Comparison of ENCODE assay signal across 19 mouse cellular contexts in genomic region chr7:82235486-82235885, GRCm38 (mm10).
DNase-seq lines count a peak whose midpoint lies in the region; ATAC-seq and TF ChIP-seq lines count a peak whose summit lies in the region.
"Had no signal": no experiment of that assay in that cellular context is flagged by ENCODE, and none has a peak within 500 bp of the region (broad histone marks: within the 10 kb centered on the region; RNA-seq: fewer than 3 reads in every experiment).

No protein-coding gene starts in this region.

- no peak for TF ChIP-seq CTCF in heart, postnatal 0 days (IDR thresholded peaks at IDR 0.05; ENCODE audit: low read depth)
- TF ChIP-seq CTCF in ES-Bruce4 (IDR thresholded peaks at IDR 0.05; ENCODE audit: low read depth, low read length), result no peak

- peak overlapping the region; percentile 34; the same call in 1 of the 2 replicates for H3K27ac ChIP-seq in heart, postnatal 0 days (ENCODE audit: low read depth)
- no peak overlapping the region for H3K27ac ChIP-seq in heart, embryonic 12.5 days (ENCODE audit: poor library complexity, severe bottlenecking)
- H3K27ac ChIP-seq in ES-Bruce4 (ENCODE audit: insufficient read depth, low read length), result peak overlapping the region; percentile 85
- H3K27ac ChIP-seq: embryonic facial prominence, embryonic 10.5 days; forebrain, embryonic 13.5 days; hindbrain, embryonic 15.5 days had no signal

- no peak overlapping the region for H3K9ac ChIP-seq in heart, postnatal 0 days (replicated peaks; ENCODE audit: low read depth, low read length)
- no peak overlapping the region for H3K9ac ChIP-seq in heart, embryonic 12.5 days
- 0 out of 2 replicates have a peak overlapping the region, but pooled peaks have one; percentile 35 for H3K9ac ChIP-seq in ES-Bruce4 (ENCODE audit: low read depth, poor library complexity, severe bottlenecking)
- H3K9ac ChIP-seq: forebrain, embryonic 13.5 days; hindbrain, embryonic 15.5 days had no signal

- no peak for TF ChIP-seq EP300 in heart, postnatal 0 days (IDR thresholded peaks at IDR 0.05; ENCODE audit: low read depth)
- TF ChIP-seq EP300 in ES-Bruce4 (IDR thresholded peaks at IDR 0.05; ENCODE audit: insufficient read depth, low read depth, low read length), result no peak

- WGBS in heart, postnatal 0 days, result 57% methylated on average over 9 of the region's 9 CpGs
- 71% methylated on average over 9 of the region's 9 CpGs for WGBS in heart, embryonic 12.5 days

- no peaks in the 10 kb centered on the region for H3K9me3 ChIP-seq in heart, postnatal 0 days (replicated peaks; ENCODE audit: control insufficient read depth, low read length)
- no peaks in the 10 kb centered on the region for H3K9me3 ChIP-seq in heart, embryonic 12.5 days (replicated peaks)
- H3K9me3 ChIP-seq in ES-Bruce4 (replicated peaks; ENCODE audit: control insufficient read depth, insufficient read depth, low read length, poor library complexity, severe bottlenecking), result 0 out of 2 replicates have a peak, but pooled peaks cover 4% of the 10 kb centered on the region
- H3K9me3 ChIP-seq: embryonic facial prominence, embryonic 10.5 days; forebrain, embryonic 13.5 days; hindbrain, embryonic 15.5 days had no signal

- ATAC-seq in heart, postnatal 0 days (ENCODE audit: insufficient read depth, low read depth), result no peak
- ATAC-seq in heart, embryonic 12.5 days (ENCODE audit: insufficient number of reproducible peaks, low FRiP score), result no peak
- ATAC-seq in inflammation-experienced regulatory T-cells, adult 6 months, result peak; percentile 41
- ATAC-seq: forebrain, embryonic 13.5 days; Patski had no signal

- H3K27me3 ChIP-seq in heart, postnatal 0 days (ENCODE audit: control insufficient read depth, insufficient read depth, low read length), result no peaks in the 10 kb centered on the region
- H3K27me3 ChIP-seq in heart, embryonic 12.5 days (replicated peaks), result no peaks in the 10 kb centered on the region
- no peaks in the 10 kb centered on the region for H3K27me3 ChIP-seq in ES-Bruce4 (ENCODE audit: control insufficient read depth, insufficient read depth, low read length, poor library complexity, severe bottlenecking)
- H3K27me3 ChIP-seq: forebrain, embryonic 13.5 days; hindbrain, embryonic 15.5 days; Patski had no signal

- H3K4me3 ChIP-seq in heart, postnatal 0 days (ENCODE audit: low read depth, low read length), result no peak overlapping the region
- no peak overlapping the region for H3K4me3 ChIP-seq in heart, embryonic 12.5 days
- no peak overlapping the region for H3K4me3 ChIP-seq in ES-Bruce4 (ENCODE audit: low read depth, low read length)
- H3K4me3 ChIP-seq: embryonic facial prominence, embryonic 10.5 days; forebrain, embryonic 13.5 days; hindbrain, embryonic 15.5 days had no signal

- no peaks in the 10 kb centered on the region for H3K36me3 ChIP-seq in heart, postnatal 0 days (replicated peaks; ENCODE audit: control insufficient read depth, insufficient read depth, low read length)
- no peaks in the 10 kb centered on the region for H3K36me3 ChIP-seq in heart, embryonic 12.5 days
- no peaks in the 10 kb centered on the region for H3K36me3 ChIP-seq in ES-Bruce4 (ENCODE audit: control insufficient read depth, insufficient read depth, low read length, poor library complexity, severe bottlenecking)
- H3K36me3 ChIP-seq: embryonic facial prominence, embryonic 10.5 days; hindbrain, embryonic 15.5 days had no signal

- DNase-seq in heart, postnatal 0 days (ENCODE audit: low spot score), result no peak
- DNase-seq in CD4-positive helper T cell, adult 2 months (ENCODE audit: low read depth, low spot score), result peak; percentile 59
- no peak for DNase-seq in lung, postnatal 36 days
- DNase-seq in layer of hippocampus, postnatal 25 days (ENCODE audit: extremely low spot score in 1 of 2, low spot score in 1 of 2), result no peak
- DNase-seq: adrenal gland, adult 2 months; adrenal gland, postnatal 25 days; B cell, adult 2 months; cerebellum, adult 18-20 months; cerebellum, postnatal 10 days; gastrocnemius, postnatal 36 days; heart, adult 11 months; heart, postnatal 14 days had no signal

- TF ChIP-seq POLR2A in ES-Bruce4 (IDR thresholded peaks at IDR 0.05; ENCODE audit: insufficient read depth, low read length), result no peak

- H3K4me2 ChIP-seq in heart, postnatal 0 days (ENCODE audit: low read depth, low read length), result no peak overlapping the region
- H3K4me2 ChIP-seq in heart, embryonic 12.5 days, result no peak overlapping the region
- H3K4me2 ChIP-seq: forebrain, embryonic 13.5 days; hindbrain, embryonic 15.5 days had no signal

- peaks cover 7% of the 10 kb centered on the region; the same call in 1 of the 2 replicates for H3K4me1 ChIP-seq in heart, postnatal 0 days (ENCODE audit: control insufficient read depth, insufficient read depth)
- peaks cover 16% of the 10 kb centered on the region; the same call in 1 of the 2 replicates for H3K4me1 ChIP-seq in heart, embryonic 12.5 days (replicated peaks)
- peaks cover 13% of the 10 kb centered on the region for H3K4me1 ChIP-seq in ES-Bruce4 (ENCODE audit: control insufficient read depth, insufficient read depth, low read length)
